Mouse (Mus musculus) neural tube, embryonic 12.5 days (tissue): ENCODE results near the gene Ptbp3. TPM values are rescaled to one million over a fixed set of nuclear protein-coding genes. Genes with fewer than 3 reads are reported as not detected.

ENCODE experiments used
- ATAC-seq: fragments of 200-750 bp; cut with Nextera tagmentation; 2 replicates; pipeline ENCODE4 v1.8.0; 2017; ENCODE audit warnings: low read depth, mild to moderate bottlenecking, moderate TSS enrichment, moderate library complexity; ENCODE audit not compliant: low FRiP score
- H3K27ac ChIP-seq: fragments of 300-500 bp; sonication (generic); 2 replicates; pipeline ENCODE4 v1.5.1; 2016
- H3K27me3 ChIP-seq: fragments of 300-500 bp; sonication (generic); replicated peaks from 2 replicates; pipeline ENCODE4 v1.6.1; 2016; ENCODE audit warnings: mild to moderate bottlenecking
- H3K36me3 ChIP-seq: fragments of 300-500 bp; sonication (generic); 2 replicates; pipeline ENCODE4 v1.6.1; 2016; ENCODE audit warnings: mild to moderate bottlenecking
- H3K4me1 ChIP-seq: fragments of 300-500 bp; sonication (generic); 2 replicates; pipeline ENCODE4 v1.6.1; 2016
- H3K4me2 ChIP-seq: fragments of 300-500 bp; sonication (generic); replicated peaks from 2 replicates; pipeline ENCODE4 v1.6.1; 2016; ENCODE audit warnings: mild to moderate bottlenecking
- H3K4me3 ChIP-seq: fragments of 300-500 bp; sonication (generic); 2 replicates; pipeline ENCODE4 v1.5.1; 2016
- H3K9ac ChIP-seq: fragments of 300-500 bp; sonication (generic); 2 replicates; pipeline ENCODE4 v1.6.1; 2016; ENCODE audit warnings: mild to moderate bottlenecking
- H3K9me3 ChIP-seq: fragments of 300-500 bp; sonication (generic); 2 replicates; pipeline ENCODE4 v1.6.1; 2016; ENCODE audit warnings: mild to moderate bottlenecking
- WGBS: fragments of 180-500 bp; shearing (Covaris S2); methylation state at CpG from one replicate; pipeline ENCODE4 v1.1.7; 2016; 5-methylcytosine and 5-hydroxymethylcytosine counted together
- polyA plus RNA-seq: library from polyadenylated mRNA; unstranded; fragments of >200 nt; fragmentation: Nextera tagmentation; extraction: Ambion mirVana; gene quantifications from 2 replicates; pipeline ENCODE4 v1.2.1, GENCODE M21; 2016

Ptbp3 gene
- polyA plus RNA-seq, 1 experiment from 2014 or later: 35.2 TPM

- Histone ChIP-seq H3K9me3 (no peaks in the 10 kb centered on the region), H3K27me3 (no peaks in the 10 kb centered on the region), H3K9ac (no peak overlapping the region), H3K27ac (no peak overlapping the region), H3K36me3 (no peaks in the 10 kb centered on the region), H3K4me3 (no peak overlapping the region), H3K4me2 (no peak overlapping the region), H3K4me1 (no peaks in the 10 kb centered on the region)
- WGBS: 86% methylated on average over 11 of the region's 11 CpGs
- ATAC-seq: no peak
Observed at GRCm38 (mm10) chr4:59461116-59461727, 87.9 kb downstream of the Ptbp3 start.

GRCm38 (mm10) chr4:59459216-59459955 lies 89.8 kb downstream of the Ptbp3 start:
- no peaks in the 10 kb centered on the region for H3K9me3 ChIP-seq
- 85% methylated on average over 13 of the region's 13 CpGs for WGBS
- no peak overlapping the region for H3K27ac ChIP-seq
- H3K4me2 ChIP-seq: no peak overlapping the region
- no peaks in the 10 kb centered on the region for H3K36me3 ChIP-seq
- no peaks in the 10 kb centered on the region for H3K27me3 ChIP-seq
- ATAC-seq: no peak
- H3K9ac ChIP-seq: no peak overlapping the region
- H3K4me3 ChIP-seq: no peak overlapping the region
- H3K4me1 ChIP-seq: no peaks in the 10 kb centered on the region

GRCm38 (mm10) chr4:59457941-59458340 lies 91.2 kb downstream of the Ptbp3 start:
- Histone ChIP-seq H3K9me3 (no peaks in the 10 kb centered on the region), H3K36me3 (no peaks in the 10 kb centered on the region), H3K9ac (no peak overlapping the region), H3K4me2 (no peak overlapping the region), H3K4me3 (no peak overlapping the region), H3K27ac (no peak overlapping the region), H3K27me3 (no peaks in the 10 kb centered on the region), H3K4me1 (no peaks in the 10 kb centered on the region)
- no peak for ATAC-seq
- 55% methylated on average over 9 of the region's 9 CpGs for whole genome bisulfite sequencing

DNA sequence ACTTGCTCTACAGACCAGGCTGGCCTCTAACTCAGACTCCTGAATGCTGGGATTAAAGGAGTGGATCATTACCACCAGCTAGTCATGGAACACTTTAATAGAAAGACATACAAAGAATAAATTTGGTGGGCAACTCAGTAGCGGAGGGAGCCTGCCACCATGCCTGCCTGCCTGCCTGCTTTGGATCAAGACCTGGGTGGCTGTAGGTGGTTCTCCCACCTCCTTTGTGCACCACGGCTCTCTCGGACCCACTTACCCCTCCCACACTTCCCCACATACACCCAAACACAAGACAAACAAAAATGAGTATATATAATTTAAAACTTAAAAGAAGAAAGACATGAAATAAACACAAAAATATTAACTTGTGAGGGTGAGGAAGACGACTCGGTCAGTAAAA lies 92.1 kb downstream of the Ptbp3 start:
- 88% methylated on average over 5 of the region's 5 CpGs for whole genome bisulfite sequencing
- Histone ChIP-seq H3K4me3 (no peak overlapping the region), H3K4me2 (no peak overlapping the region), H3K27me3 (no peaks in the 10 kb centered on the region), H3K36me3 (no peaks in the 10 kb centered on the region), H3K9ac (no peak overlapping the region), H3K9me3 (no peaks in the 10 kb centered on the region), H3K27ac (no peak overlapping the region), H3K4me1 (no peaks in the 10 kb centered on the region)
- no peak for ATAC-seq

GRCm38 (mm10) chr4:59455465-59455864 lies 93.7 kb downstream of the Ptbp3 start:
- Histone ChIP-seq H3K4me1 (no peaks in the 10 kb centered on the region), H3K9me3 (no peaks in the 10 kb centered on the region), H3K27ac (no peak overlapping the region), H3K36me3 (no peaks in the 10 kb centered on the region), H3K4me3 (no peak overlapping the region), H3K27me3 (no peaks in the 10 kb centered on the region), H3K4me2 (no peak overlapping the region), H3K9ac (no peak overlapping the region)
- 57% methylated on average over 2 of the region's 2 CpGs for WGBS
- no peak for ATAC-seq

- no peak overlapping the region for H3K9ac ChIP-seq
- no peak overlapping the region for H3K4me2 ChIP-seq
- no peaks in the 10 kb centered on the region for H3K27me3 ChIP-seq
- H3K4me3 ChIP-seq: no peak overlapping the region
- no peak for ATAC-seq
- H3K9me3 ChIP-seq: no peaks in the 10 kb centered on the region
- no peak overlapping the region for H3K27ac ChIP-seq
- 74% methylated on average over 3 of the region's 3 CpGs for WGBS
- no peaks in the 10 kb centered on the region for H3K4me1 ChIP-seq
- H3K36me3 ChIP-seq: no peaks in the 10 kb centered on the region
Observed at GRCm38 (mm10) chr4:59454046-59454445, 95.1 kb downstream of the Ptbp3 start.

GRCm38 (mm10) chr4:59452503-59452933 lies 96.6 kb downstream of the Ptbp3 start:
- 61% methylated on average over 8 of the region's 8 CpGs for WGBS
- no peak for ATAC-seq

DNA sequence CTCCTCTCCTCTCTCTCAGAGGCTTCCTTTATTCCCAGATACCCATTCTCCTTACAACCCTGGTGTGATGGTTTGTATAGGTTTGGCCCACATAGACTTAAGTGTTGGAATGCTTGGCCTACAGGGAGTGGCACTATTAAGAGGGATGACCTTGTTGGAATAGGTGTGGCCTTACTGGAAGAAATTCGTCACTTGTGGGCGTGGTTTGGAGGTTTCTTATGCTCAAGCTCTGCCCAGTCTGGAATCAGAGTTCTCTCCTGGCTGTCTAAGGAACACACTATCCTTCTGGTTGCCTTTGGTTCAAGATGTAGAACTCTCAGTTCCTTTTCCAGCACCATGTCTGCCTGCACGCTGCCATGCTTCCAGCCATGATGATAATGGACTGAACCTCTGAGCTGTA lies 98.3 kb downstream of the Ptbp3 start:
- no peak for ATAC-seq

More at GRCm38 (mm10) chr4:59452503-59452933, 96.6 kb downstream of the Ptbp3 start:
- Histone ChIP-seq H3K4me3 (no peak overlapping the region), H3K27ac (no peak overlapping the region), H3K9ac (no peak overlapping the region), H3K36me3 (no peaks in the 10 kb centered on the region), H3K4me1 (no peaks in the 10 kb centered on the region), H3K4me2 (no peak overlapping the region), H3K9me3 (no peaks in the 10 kb centered on the region), H3K27me3 (no peaks in the 10 kb centered on the region)

GRCm38 (mm10) chr4:59450234-59450854 lies 98.8 kb downstream of the Ptbp3 start:
- WGBS: 90% methylated on average over 6 of the region's 6 CpGs
- no peak overlapping the region for H3K27ac ChIP-seq
- H3K4me2 ChIP-seq: no peak overlapping the region
- H3K36me3 ChIP-seq: no peaks in the 10 kb centered on the region
- no peaks in the 10 kb centered on the region for H3K4me1 ChIP-seq
- no peak overlapping the region for H3K9ac ChIP-seq
- no peaks in the 10 kb centered on the region for H3K27me3 ChIP-seq
- no peak overlapping the region for H3K4me3 ChIP-seq
- H3K9me3 ChIP-seq: no peaks in the 10 kb centered on the region
- no peak for ATAC-seq

More for the DNA sequence above, 98.3 kb downstream of the Ptbp3 start:
- Histone ChIP-seq H3K9me3 (no peaks in the 10 kb centered on the region), H3K4me1 (no peaks in the 10 kb centered on the region), H3K36me3 (no peaks in the 10 kb centered on the region), H3K27ac (no peak overlapping the region), H3K27me3 (no peaks in the 10 kb centered on the region), H3K4me2 (no peak overlapping the region), H3K4me3 (no peak overlapping the region), H3K9ac (no peak overlapping the region)
- 89% methylated on average over 3 of the region's 3 CpGs for WGBS

- ATAC-seq: no peak
- H3K4me1 ChIP-seq: no peaks in the 10 kb centered on the region
- no peak overlapping the region for H3K4me2 ChIP-seq
- H3K4me3 ChIP-seq: no peak overlapping the region
- no peaks in the 10 kb centered on the region for H3K36me3 ChIP-seq
- no peaks in the 10 kb centered on the region for H3K9me3 ChIP-seq
- no peak overlapping the region for H3K27ac ChIP-seq
- 36% methylated on average over 1 of the region's 1 CpGs for WGBS
- H3K27me3 ChIP-seq: no peaks in the 10 kb centered on the region
- no peak overlapping the region for H3K9ac ChIP-seq
Observed at GRCm38 (mm10) chr4:59447296-59447695, 101.9 kb downstream of the Ptbp3 start.

DNA sequence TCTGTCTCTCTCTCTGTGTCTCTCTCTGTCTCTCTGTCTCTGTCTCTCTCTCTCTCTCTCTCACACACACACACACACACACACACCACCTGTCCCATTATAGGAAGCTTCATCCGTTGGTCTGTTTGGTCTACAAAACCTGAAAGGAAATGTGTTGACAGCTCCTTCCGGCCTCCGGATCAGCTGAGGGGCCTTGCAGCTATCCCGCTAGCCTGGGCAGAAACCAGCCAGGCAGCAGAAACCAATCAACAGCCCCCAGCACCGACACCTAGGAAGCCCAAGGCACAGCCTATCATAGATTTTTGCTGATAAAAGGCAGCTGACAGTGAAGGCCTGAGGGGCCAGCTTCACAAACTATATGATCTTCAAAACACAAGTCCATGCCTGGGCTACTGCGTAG lies 103.6 kb downstream of the Ptbp3 start:
- Histone ChIP-seq H3K9ac (no peak overlapping the region), H3K27me3 (no peaks in the 10 kb centered on the region), H3K9me3 (no peaks in the 10 kb centered on the region), H3K4me3 (no peak overlapping the region), H3K27ac (no peak overlapping the region), H3K4me2 (no peak overlapping the region), H3K36me3 (no peaks in the 10 kb centered on the region), H3K4me1 (no peaks in the 10 kb centered on the region)
- no peak for ATAC-seq
- WGBS: 87% methylated on average over 6 of the region's 6 CpGs

GRCm38 (mm10) chr4:59444994-59445393 lies 104.2 kb downstream of the Ptbp3 start:
- Histone ChIP-seq H3K4me1 (no peaks in the 10 kb centered on the region), H3K9me3 (no peaks in the 10 kb centered on the region), H3K9ac (no peak overlapping the region), H3K4me3 (no peak overlapping the region), H3K36me3 (no peaks in the 10 kb centered on the region), H3K27ac (no peak overlapping the region), H3K27me3 (0 out of 2 replicates have a peak, but pooled peaks cover 1% of the 10 kb centered on the region), H3K4me2 (no peak overlapping the region)
- 86% methylated on average over 3 of the region's 3 CpGs for WGBS
- no peak for ATAC-seq
